Mouse (Mus musculus): ENCODE results near the gene Adam12. TPM values are rescaled to one million over a fixed set of nuclear protein-coding genes. Genes with fewer than 3 reads are reported as not detected.

Gene Adam12
- polyA plus RNA-seq, 1 experiment from 2014 or later, result 50.9 TPM

DNA sequence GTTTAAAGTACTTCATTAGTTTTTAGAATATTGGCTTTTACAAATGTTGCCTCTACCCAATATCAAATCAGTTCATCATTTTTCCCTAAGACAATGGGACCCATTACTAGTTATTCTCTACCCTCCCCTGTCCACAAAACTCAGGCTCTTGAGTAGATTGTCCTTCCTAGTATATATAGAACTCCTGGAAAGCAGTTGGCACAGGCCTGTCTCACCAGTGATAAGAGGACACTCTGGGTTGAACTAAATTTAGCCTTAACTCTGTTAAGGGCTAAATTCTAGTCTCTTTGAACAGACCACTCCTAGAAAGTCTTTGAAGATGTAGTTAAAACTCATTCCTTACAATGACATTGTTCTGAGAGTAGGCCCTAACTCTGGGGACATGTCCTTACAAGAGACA is 241.0 kb downstream of the Adam12 start:
- no peaks in the 10 kb centered on the region for H3K9me3 ChIP-seq (ENCODE audit: low read depth, low read length)
- no peak for DNase-seq
- no peak overlapping the region for H3K9ac ChIP-seq
- H3K4me3 ChIP-seq (ENCODE audit: low read depth, low read length), result no peak overlapping the region
- H3K4me1 ChIP-seq (ENCODE audit: insufficient read depth), result peaks cover 3% of the 10 kb centered on the region; the same call in 1 of the 2 replicates
- no peak for ATAC-seq (ENCODE audit: insufficient read depth)
- no peaks in the 10 kb centered on the region for H3K27me3 ChIP-seq (ENCODE audit: insufficient read depth, low read length)
- TF ChIP-seq CTCF (IDR thresholded peaks at IDR 0.05; ENCODE audit: low read depth), result no peak
- no peak overlapping the region for H3K27ac ChIP-seq (ENCODE audit: low read depth)
- H3K4me2 ChIP-seq, result no peak overlapping the region
- H3K36me3 ChIP-seq (ENCODE audit: insufficient read depth), result peaks cover 7% of the 10 kb centered on the region

DNA sequence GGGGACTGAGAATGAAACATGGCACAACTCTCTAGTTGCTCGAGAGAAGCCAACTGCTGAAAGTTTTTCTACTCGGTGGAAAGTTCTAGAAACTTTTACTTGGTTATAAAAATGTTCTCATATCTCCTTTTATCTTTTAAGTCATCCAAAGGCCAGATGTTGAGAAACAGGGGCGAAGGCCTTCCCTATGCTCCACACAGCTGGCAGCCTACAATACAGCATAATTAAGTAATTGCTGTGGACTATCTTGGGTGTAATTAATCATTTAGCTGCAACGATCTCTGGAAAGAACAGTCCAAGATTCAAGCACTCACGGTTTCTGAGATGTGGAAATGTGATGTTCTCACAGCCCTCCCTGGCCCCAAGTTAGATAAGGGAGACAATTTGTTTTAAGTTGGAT is 243.6 kb downstream of the Adam12 start:
- 31% methylated on average over 5 of the region's 5 CpGs for WGBS
- peak; percentile 59 for DNase-seq

DNA sequence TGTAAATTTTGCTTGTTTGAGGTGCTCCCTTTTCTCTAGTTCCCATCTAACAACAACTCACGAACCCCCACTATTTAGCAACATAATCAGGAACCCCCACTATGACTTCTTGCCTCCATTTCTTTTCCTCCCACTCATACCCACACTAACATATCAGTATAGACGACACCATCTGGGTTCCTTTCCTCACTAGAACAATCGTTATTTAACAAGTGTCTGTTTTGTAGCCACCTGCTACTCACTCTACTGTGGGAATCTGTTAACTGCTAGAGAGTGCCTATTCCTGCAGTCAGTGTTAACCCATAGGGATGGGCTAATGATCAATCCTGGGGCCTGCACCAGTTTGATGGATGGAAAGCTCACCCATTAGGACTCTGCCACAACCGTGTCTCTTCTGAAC is 245.7 kb downstream of the Adam12 start:
- H3K27ac ChIP-seq (ENCODE audit: low read depth), result no peak overlapping the region
- no peaks in the 10 kb centered on the region for H3K9me3 ChIP-seq (ENCODE audit: low read depth, low read length)
- H3K9ac ChIP-seq, result no peak overlapping the region
- H3K36me3 ChIP-seq (ENCODE audit: insufficient read depth), result peaks cover 10% of the 10 kb centered on the region
- DNase-seq, result no peak
- H3K27me3 ChIP-seq (ENCODE audit: insufficient read depth, low read length), result no peaks in the 10 kb centered on the region
- H3K4me2 ChIP-seq, result no peak overlapping the region
- no peak overlapping the region for H3K4me3 ChIP-seq (ENCODE audit: low read depth, low read length)
- ATAC-seq (ENCODE audit: insufficient read depth), result no peak
- TF ChIP-seq CTCF (IDR thresholded peaks at IDR 0.05; ENCODE audit: low read depth), result no peak
- H3K4me1 ChIP-seq (ENCODE audit: insufficient read depth), result peaks cover 3% of the 10 kb centered on the region; the same call in 1 of the 2 replicates
- 79% methylated on average over 4 of the region's 4 CpGs for WGBS

More for the DNA sequence above, 243.6 kb downstream of the Adam12 start:
- H3K9me3 ChIP-seq (ENCODE audit: low read depth, low read length), result no peaks in the 10 kb centered on the region
- peak; percentile 60; the same call in 1 of the 2 replicates for ATAC-seq (ENCODE audit: insufficient read depth)
- H3K27me3 ChIP-seq (ENCODE audit: insufficient read depth, low read length), result no peaks in the 10 kb centered on the region
- peaks cover 12% of the 10 kb centered on the region for H3K36me3 ChIP-seq (ENCODE audit: insufficient read depth)
- H3K4me1 ChIP-seq (ENCODE audit: insufficient read depth), result peaks cover 3% of the 10 kb centered on the region; the same call in 1 of the 2 replicates
- TF ChIP-seq CTCF (IDR thresholded peaks at IDR 0.05; ENCODE audit: low read depth), result no peak
- no peak overlapping the region for H3K27ac ChIP-seq (ENCODE audit: low read depth)
- no peak overlapping the region for H3K9ac ChIP-seq
- no peak overlapping the region for H3K4me2 ChIP-seq
- no peak overlapping the region for H3K4me3 ChIP-seq (ENCODE audit: low read depth, low read length)

DNA sequence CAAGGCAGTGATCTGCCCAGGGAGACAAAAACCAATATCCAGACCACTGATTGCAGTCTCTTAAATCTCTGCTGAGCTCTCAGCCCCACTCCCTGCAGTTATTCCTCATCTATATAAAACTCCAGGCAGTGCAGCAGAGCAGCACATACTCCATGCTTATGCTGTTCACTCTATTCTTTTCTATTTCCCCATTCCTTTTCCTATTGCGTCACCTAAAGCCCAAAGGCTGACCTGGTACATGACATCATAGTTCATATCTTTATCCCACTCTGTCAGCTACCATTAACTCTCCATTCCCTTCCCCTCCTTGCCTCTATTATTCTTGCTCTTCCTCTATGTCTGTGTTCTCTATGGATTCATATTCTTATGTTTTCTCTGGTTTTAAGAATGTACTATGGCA is 246.3 kb downstream of the Adam12 start:
- Histone ChIP-seq H3K9ac (no peak overlapping the region), H3K4me3 (ENCODE audit: low read depth, low read length) (no peak overlapping the region), H3K9me3 (ENCODE audit: low read depth, low read length) (no peaks in the 10 kb centered on the region), H3K27ac (ENCODE audit: low read depth) (no peak overlapping the region), H3K4me2 (no peak overlapping the region), H3K4me1 (ENCODE audit: insufficient read depth) (peaks cover 3% of the 10 kb centered on the region; the same call in 1 of the 2 replicates), H3K36me3 (ENCODE audit: insufficient read depth) (peaks cover 16% of the 10 kb centered on the region), H3K27me3 (ENCODE audit: insufficient read depth, low read length) (no peaks in the 10 kb centered on the region)
- TF ChIP-seq CTCF (IDR thresholded peaks at IDR 0.05; ENCODE audit: low read depth), result no peak
- DNase-seq (no peak), ATAC-seq (ENCODE audit: insufficient read depth) (no peak)
- 81% methylated on average over 1 of the region's 1 CpGs for WGBS

DNA sequence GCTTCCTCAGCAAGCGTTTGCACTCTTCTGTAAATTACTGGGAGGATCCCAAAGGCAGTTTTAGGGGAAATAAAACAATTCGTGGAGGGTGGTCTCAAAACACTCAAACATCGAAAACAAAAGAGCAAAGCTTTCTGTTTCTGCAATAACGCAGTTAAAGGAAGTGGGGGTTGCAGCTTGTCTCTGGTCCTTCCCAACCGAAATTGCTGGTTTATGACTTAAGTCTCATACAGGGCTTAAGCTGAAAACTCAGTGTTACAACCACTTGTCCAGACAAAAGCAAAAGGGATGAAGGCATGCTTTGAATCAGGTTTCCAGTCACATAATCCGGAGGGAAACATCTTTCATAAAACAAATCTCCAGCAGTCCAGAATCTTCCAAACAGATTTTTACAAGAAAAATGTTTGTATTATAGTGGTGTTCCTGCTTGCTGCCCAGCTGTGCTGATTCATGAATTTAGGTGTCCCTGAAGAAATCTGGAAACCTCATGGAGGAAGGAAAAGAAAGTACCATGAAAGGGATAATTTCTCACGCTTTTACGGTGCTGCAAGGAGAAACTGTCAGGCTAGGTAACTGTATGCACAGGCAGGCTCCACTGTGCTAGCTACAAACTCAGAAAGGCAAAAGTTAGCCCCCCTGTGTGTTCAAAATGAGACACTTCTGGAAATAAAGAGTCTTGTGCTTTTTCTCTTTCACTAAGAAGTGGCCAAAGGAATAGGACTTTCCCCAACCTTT is 255.4 kb downstream of the Adam12 start:
- peak overlapping the region; percentile 43; the same call in 1 of the 2 replicates for H3K27ac ChIP-seq (ENCODE audit: low read depth)
- no peak for ATAC-seq (ENCODE audit: insufficient read depth)
- TF ChIP-seq CTCF (IDR thresholded peaks at IDR 0.05; ENCODE audit: low read depth), result no peak

DNA sequence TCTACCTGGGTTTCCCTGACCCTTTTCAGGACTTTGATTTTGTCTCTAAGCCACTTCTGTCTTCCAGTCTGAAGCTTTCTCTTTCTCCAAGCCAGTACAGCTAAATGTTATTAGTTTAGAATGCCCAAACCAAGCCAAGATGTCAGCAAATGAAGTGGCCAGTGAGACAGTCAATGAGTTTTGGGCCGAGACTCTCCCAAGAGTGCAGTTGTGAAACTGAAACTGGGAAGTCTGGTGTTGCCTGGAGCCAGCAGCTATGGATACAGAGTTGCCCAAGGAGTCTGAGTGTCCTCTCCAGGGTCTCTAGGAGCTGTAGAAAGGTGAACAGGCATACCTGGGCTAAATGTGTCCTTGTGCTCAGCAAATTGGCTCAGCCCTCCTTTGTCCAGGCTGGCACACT is 260.9 kb downstream of the Adam12 start:
- no peak for TF ChIP-seq CTCF (IDR thresholded peaks at IDR 0.05; ENCODE audit: low read depth)
- Histone ChIP-seq H3K4me3 (ENCODE audit: low read depth, low read length) (no peak overlapping the region), H3K27me3 (ENCODE audit: insufficient read depth, low read length) (no peaks in the 10 kb centered on the region), H3K36me3 (ENCODE audit: insufficient read depth) (peaks cover 4% of the 10 kb centered on the region; the same call in 1 of the 2 replicates), H3K9me3 (ENCODE audit: low read depth, low read length) (no peaks in the 10 kb centered on the region), H3K4me1 (ENCODE audit: insufficient read depth) (no peaks in the 10 kb centered on the region), H3K4me2 (no peak overlapping the region), H3K9ac (no peak overlapping the region), H3K27ac (ENCODE audit: low read depth) (no peak overlapping the region)
- 67% methylated on average over 1 of the region's 1 CpGs for WGBS
- DNase-seq, result peak; percentile 57
- no peak; the same call in 1 of the 2 replicates for ATAC-seq (ENCODE audit: insufficient read depth)

More for the DNA sequence above, 255.4 kb downstream of the Adam12 start:
- WGBS, result 46% methylated on average over 8 of the region's 8 CpGs
- H3K4me1 ChIP-seq (ENCODE audit: insufficient read depth), result no peaks in the 10 kb centered on the region; the same call in 1 of the 2 replicates
- DNase-seq, result no peak
- H3K9ac ChIP-seq, result no peak overlapping the region
- H3K36me3 ChIP-seq (ENCODE audit: insufficient read depth), result peaks cover 18% of the 10 kb centered on the region; the same call in 1 of the 2 replicates
- H3K4me3 ChIP-seq (ENCODE audit: low read depth, low read length), result no peak overlapping the region
- no peak overlapping the region for H3K4me2 ChIP-seq
- H3K27me3 ChIP-seq (ENCODE audit: insufficient read depth, low read length), result no peaks in the 10 kb centered on the region
- no peaks in the 10 kb centered on the region for H3K9me3 ChIP-seq (ENCODE audit: low read depth, low read length)

DNA sequence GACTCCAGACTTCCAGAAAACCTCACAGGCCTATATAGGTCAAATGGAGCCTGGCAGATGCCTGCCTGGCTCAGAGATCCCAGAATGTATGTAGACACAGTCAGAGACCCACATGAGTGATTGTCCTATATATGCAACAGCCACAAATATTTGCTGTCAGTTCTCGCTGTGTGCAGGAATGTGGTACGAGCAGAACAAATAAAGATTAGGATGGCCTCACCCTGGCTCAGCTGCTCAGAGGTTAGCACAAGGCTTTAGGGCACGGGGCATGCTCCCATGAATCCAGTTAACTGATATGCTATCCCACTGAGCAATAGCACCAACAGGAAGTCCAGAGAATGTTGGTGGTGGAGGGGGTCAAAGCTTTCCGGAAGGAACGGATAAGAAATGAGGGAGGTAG is 261.5 kb downstream of the Adam12 start:
- ATAC-seq (ENCODE audit: insufficient read depth) (no peak), DNase-seq (no peak)
- no peak for TF ChIP-seq CTCF (IDR thresholded peaks at IDR 0.05; ENCODE audit: low read depth)
- 52% methylated on average over 5 of the region's 5 CpGs for WGBS
- Histone ChIP-seq H3K27ac (ENCODE audit: low read depth) (no peak overlapping the region), H3K4me2 (no peak overlapping the region), H3K27me3 (ENCODE audit: insufficient read depth, low read length) (no peaks in the 10 kb centered on the region), H3K9me3 (ENCODE audit: low read depth, low read length) (no peaks in the 10 kb centered on the region), H3K36me3 (ENCODE audit: insufficient read depth) (peaks cover 4% of the 10 kb centered on the region; the same call in 1 of the 2 replicates), H3K9ac (no peak overlapping the region), H3K4me1 (ENCODE audit: insufficient read depth) (no peaks in the 10 kb centered on the region), H3K4me3 (ENCODE audit: low read depth, low read length) (no peak overlapping the region)

All from lung, embryonic 14.5 days (tissue).